8 mouse cellular contexts compared by ENCODE assay signal in the genomic region with DNA sequence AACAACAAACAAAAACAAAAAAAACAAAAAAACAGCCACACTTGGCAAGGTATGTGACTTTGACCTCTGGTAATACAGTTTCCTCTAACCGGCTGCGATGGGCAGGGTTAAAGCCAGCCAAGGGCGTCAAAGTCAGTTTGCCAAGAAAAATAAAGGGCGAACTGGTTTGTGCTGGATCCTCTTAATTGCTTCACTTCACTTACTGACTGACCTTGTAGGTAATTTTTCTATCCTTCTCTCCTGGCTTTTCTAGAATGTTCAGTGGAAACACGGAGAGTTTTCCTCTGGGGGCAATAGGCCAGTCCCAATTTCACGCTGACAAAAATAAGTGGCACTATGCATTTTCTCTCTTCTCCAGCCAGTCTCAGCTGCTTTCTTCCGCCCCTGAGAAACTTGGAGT. TPM values are rescaled to one million over a fixed set of nuclear protein-coding genes. Genes with fewer than 3 reads are reported as not detected.
DNase-seq lines count a peak whose midpoint lies in the region; TF ChIP-seq lines count a peak whose summit lies in the region.

No protein-coding gene starts in this region.

- no peak overlapping the region for H3K9ac ChIP-seq in liver, adult 2 months (ENCODE audit: low read depth, low read length)

- H3K27ac ChIP-seq in liver, adult 2 months (replicated peaks; ENCODE audit: insufficient read depth, low read depth, low read length), result peak overlapping the region; percentile 83

- peak; percentile 89 for DNase-seq in liver, adult 2 months (ENCODE audit: extremely low read depth, low read depth, low spot score)
- DNase-seq in liver, result no peak
- peak; percentile 55 to 57 for DNase-seq in heart, adult 18-20 months
- DNase-seq in kidney, adult 11 months, result peak; percentile 91
- peak; percentile 5 for DNase-seq in lung, adult 2 months
- DNase-seq in thymus, postnatal 14 days, result no peak
- DNase-seq in right cerebral cortex, postnatal 10 days (ENCODE audit: low spot score in 2 of 2), result no peak
- DNase-seq in layer of hippocampus, adult 11-12 months (ENCODE audit: low spot score), result no peak

- no peak for TF ChIP-seq CTCF in liver, adult 2 months (IDR thresholded peaks at IDR 0.05; ENCODE audit: low read depth, low read length)
- TF ChIP-seq CTCF in lung, adult 2 months (IDR thresholded peaks at IDR 0.05; ENCODE audit: insufficient read depth, low read length), result no peak

- peaks cover 10% of the 10 kb centered on the region; the same call in 1 of the 2 replicates for H3K4me1 ChIP-seq in liver, adult 2 months (ENCODE audit: control insufficient read depth, insufficient read depth, low read length)
- peaks cover 2% of the 10 kb centered on the region; the same call in 1 of the 2 replicates for H3K4me1 ChIP-seq in lung, adult 2 months (ENCODE audit: control insufficient read depth, insufficient read depth, low read length)

- TF ChIP-seq POLR2A in liver, adult 2 months (IDR thresholded peaks at IDR 0.05; ENCODE audit: extremely low read depth, insufficient read depth, low read length), result no peak
- no peak for TF ChIP-seq POLR2A in lung, adult 2 months (IDR thresholded peaks at IDR 0.05; ENCODE audit: borderline replicate concordance, extremely low read depth, low read depth, low read length)

- no peaks in the 10 kb centered on the region for H3K36me3 ChIP-seq in liver, adult 2 months (ENCODE audit: control insufficient read depth, insufficient read depth, low read length)

- no peak overlapping the region for H3K4me3 ChIP-seq in liver, adult 2 months (ENCODE audit: insufficient read depth, low read depth, low read length)
- no peak overlapping the region for H3K4me3 ChIP-seq in lung, adult 2 months (replicated peaks; ENCODE audit: extremely low read depth, low read depth, low read length)

- H3K79me2 ChIP-seq in liver, adult 2 months (ENCODE audit: control insufficient read depth, insufficient read depth, low read length), result no peaks in the 10 kb centered on the region

- WGBS in liver, adult 2 months, result 16% methylated on average over 7 of the region's 7 CpGs
- 33% methylated on average over 7 of the region's 7 CpGs for whole genome bisulfite sequencing in lung, adult 2 months

- no peaks in the 10 kb centered on the region for H3K27me3 ChIP-seq in liver, adult 2 months (ENCODE audit: control insufficient read depth, insufficient read depth, low read length)

RNA-seq across cellular contexts. Expression of gene Xcl1, which starts 35.8 kb away (rescaled TPM):
- 0.34 and 0.65 TPM in 2 replicates for total RNA-seq in liver, adult 2 months (2014; rRNA removed)
- polyA plus RNA-seq in liver, adult 2 months (2012; rRNA removed), result 0.30 and 0.89 TPM in 2 replicates
- under 1 TPM; 0.57 to 0.62 TPM for total RNA-seq in heart, adult 18-20 months (2021)
- polyA plus RNA-seq in lung, adult 2 months (2012; rRNA removed), result 0.38 and 0.59 TPM in 2 replicates

Comparison
In these comparisons a context has a peak if more than half of its experiments do, and no peak if none do; other contexts are left out.
1. DNase-seq: peak in liver, adult 2 months (single experiment), heart, adult 18-20 months (2 of 2), kidney, adult 11 months (single experiment) and lung, adult 2 months (single experiment); none in liver (single experiment), thymus, postnatal 14 days (single experiment), right cerebral cortex, postnatal 10 days (0 of 2) and layer of hippocampus, adult 11-12 months (single experiment).